Mouse (Mus musculus) erythroblast, embryonic 14.5 days (primary cell): ENCODE measurements around the gene Igtp. TPM values are rescaled to one million over a fixed set of nuclear protein-coding genes. Genes with fewer than 3 reads are reported as not detected.
"Not testable (repeated sequence)": the region's sequence is repeated elsewhere in the genome, so short reads cannot be mapped to it uniquely, and the experiment has no call there.

Source experiments
- H3K27me3 ChIP-seq: 2 replicates; pipeline ENCODE4 v1.6.1; 2012; ENCODE audit warnings: inconsistent platforms; ENCODE audit not compliant: control insufficient read depth
- H3K36me3 ChIP-seq: 2 replicates; pipeline ENCODE4 v1.6.1; 2012; ENCODE audit warnings: mild to moderate bottlenecking, inconsistent platforms; ENCODE audit not compliant: control insufficient read depth
- H3K4me1 ChIP-seq: 2 replicates; pipeline ENCODE4 v1.6.1; 2012; ENCODE audit warnings: inconsistent platforms; ENCODE audit not compliant: control insufficient read depth
- H3K4me3 ChIP-seq: replicated peaks from 2 replicates; pipeline ENCODE3; 2012; ENCODE audit warnings: moderate library complexity, mild to moderate bottlenecking, inconsistent platforms
- H3K9me3 ChIP-seq: 2 replicates; pipeline ENCODE4 v1.6.1; 2012; ENCODE audit warnings: low read length, inconsistent platforms, mixed read lengths; ENCODE audit not compliant: control insufficient read depth
- GATA1 ChIP-seq: IDR thresholded peaks from 2 replicates; pipeline ENCODE4 v1.6.1; 2012; ENCODE audit warnings: low read length, inconsistent platforms, mixed read lengths
- TAL1 ChIP-seq: IDR thresholded peaks from 3 replicates; pipeline ENCODE4 v1.6.1; 2012; ENCODE audit warnings: low read length, inconsistent platforms, mixed read lengths
- polyA plus RNA-seq: library from polyadenylated mRNA; stranded (reverse); fragments of >175 nt; gene quantifications from 2 replicates; pipeline ENCODE4 v1.2.3, GENCODE M21; 2012

The Igtp gene
- polyA plus RNA-seq, 1 experiment, result 2.7 TPM

DNA sequence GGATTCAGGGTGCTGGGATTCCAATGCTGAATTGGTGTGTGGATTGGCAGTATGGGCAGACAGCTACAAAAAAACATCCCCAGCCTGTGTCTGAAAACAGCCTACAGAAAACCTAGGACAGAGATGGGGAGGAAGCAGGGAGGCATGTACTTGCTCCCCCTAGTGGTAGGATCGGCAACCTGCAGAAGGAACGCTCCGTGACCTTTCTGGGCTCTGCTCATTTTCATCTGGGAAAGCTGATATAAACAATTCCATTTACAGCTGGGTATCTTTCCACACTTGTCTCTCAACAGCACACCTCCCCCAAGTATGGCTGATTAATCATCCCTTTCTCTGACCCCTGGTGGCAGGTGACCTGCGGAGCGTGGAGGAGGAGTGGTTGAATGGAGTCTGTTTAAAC, 26.3 kb downstream of the Igtp start:
- TF ChIP-seq GATA1 (no peak), TAL1 (no peak)
- Histone ChIP-seq H3K9me3 (no peaks in the 10 kb centered on the region), H3K27me3 (peaks cover 2% of the 10 kb centered on the region), H3K36me3 (peaks cover 31% of the 10 kb centered on the region), H3K4me1 (peaks cover 41% of the 10 kb centered on the region), H3K4me3 (no peak overlapping the region)

DNA sequence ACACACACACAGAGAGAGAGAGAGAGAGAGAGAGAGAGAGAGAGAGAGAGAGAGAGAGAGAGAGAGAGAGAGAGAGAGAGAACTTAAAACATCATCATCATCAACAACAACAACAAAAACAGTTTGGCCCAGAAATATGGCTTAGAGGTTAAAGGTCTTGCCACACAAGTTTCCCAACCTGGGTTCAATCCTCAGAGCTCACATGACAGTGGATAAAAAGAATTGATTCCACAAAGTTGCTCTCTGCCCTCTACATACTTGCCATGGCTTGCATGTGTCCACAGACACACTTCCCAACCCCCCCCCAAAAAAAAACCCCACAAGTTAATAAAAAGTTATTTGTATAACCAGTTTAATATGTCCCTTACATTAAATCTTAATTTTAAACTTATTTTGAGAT, 27.1 kb downstream of the Igtp start:
- no peak for TF ChIP-seq TAL1
- TF ChIP-seq GATA1, result no peak
- Histone ChIP-seq H3K4me1 (peaks cover 33% of the 10 kb centered on the region), H3K9me3 (no peaks in the 10 kb centered on the region), H3K36me3 (peaks cover 23% of the 10 kb centered on the region), H3K4me3 (no peak overlapping the region), H3K27me3 (peaks cover 5% of the 10 kb centered on the region)

DNA sequence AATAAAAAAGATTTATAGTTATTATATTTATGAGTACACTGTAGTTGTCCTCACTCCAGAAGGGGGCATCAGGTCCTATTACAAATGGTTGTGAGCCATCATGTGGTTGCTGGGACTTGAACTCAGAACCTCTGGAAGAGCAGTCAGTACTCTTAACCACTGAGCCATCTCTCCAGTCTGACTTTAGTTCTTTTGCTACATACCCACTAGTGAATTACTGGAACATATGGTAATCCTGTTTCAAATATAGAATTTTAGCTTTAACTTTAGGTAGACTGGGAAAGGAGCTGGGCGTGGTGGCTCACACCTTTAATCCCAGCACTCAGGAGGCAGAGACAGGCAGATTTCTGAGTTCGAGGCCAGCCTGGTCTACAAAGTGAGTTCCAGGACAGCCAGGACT, 28.7 kb downstream of the Igtp start:
- H3K4me3 ChIP-seq, H3K9me3 ChIP-seq, H3K36me3 ChIP-seq: not testable (repeated sequence)
- peaks cover 23% of the 10 kb centered on the region for H3K4me1 ChIP-seq
- H3K27me3 ChIP-seq, result peaks cover 18% of the 10 kb centered on the region

DNA sequence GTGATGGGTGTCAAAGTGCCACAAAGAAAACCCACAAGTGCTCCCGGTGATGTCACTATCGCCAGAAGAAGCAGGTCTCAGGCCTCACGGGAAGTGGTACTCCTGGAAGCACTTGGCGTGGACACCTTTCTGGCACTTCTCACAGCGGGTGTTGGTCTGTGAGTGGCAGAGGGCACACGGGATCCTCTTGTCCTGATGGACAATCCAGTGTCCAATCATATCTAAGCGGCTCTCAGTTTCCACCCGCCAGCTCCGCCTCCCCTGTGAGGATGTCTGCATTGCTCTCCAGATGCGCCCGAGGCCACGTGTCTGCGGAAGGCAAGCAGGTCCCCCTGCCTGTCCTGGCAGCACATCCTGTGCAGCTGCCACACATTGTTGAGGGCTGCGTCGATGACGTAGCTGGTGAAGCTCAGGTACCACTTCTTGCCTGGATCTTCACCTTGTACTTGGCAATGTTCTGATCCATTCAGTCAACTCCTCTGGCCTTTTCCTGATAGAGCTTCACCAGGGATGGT, 31.1 kb downstream of the Igtp start:
- Histone ChIP-seq H3K4me3 (no peak overlapping the region), H3K9me3 (no peaks in the 10 kb centered on the region), H3K4me1 (peaks cover 6% of the 10 kb centered on the region), H3K27me3 (peaks cover 23% of the 10 kb centered on the region), H3K36me3 (no peaks in the 10 kb centered on the region)
- TF ChIP-seq GATA1, result no peak
- no peak for TF ChIP-seq TAL1

DNA sequence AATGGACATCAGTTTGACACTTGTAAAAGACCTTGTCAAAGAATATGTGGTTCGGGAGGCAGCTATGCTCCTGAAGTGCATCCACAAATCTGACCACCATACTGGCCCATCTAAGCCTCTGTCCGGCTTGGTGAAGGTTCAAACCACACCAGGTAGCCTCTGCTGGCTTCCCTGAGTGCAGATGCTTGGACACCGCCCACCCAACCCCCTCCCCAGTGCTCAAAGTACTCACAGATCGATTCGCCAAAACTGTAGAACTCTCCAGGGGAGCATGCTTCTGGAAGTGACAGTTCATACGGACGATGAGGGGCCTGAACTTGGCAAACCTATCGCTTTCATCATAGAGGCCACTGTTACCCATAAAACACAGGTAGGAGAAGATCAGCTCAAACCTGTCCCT, 31.8 kb downstream of the Igtp start:
- no peak for TF ChIP-seq TAL1
- TF ChIP-seq GATA1, result no peak
- Histone ChIP-seq H3K27me3 (peaks cover 23% of the 10 kb centered on the region), H3K4me1 (no peaks in the 10 kb centered on the region), H3K9me3 (no peaks in the 10 kb centered on the region), H3K36me3 (no peaks in the 10 kb centered on the region), H3K4me3 (no peak overlapping the region)

DNA sequence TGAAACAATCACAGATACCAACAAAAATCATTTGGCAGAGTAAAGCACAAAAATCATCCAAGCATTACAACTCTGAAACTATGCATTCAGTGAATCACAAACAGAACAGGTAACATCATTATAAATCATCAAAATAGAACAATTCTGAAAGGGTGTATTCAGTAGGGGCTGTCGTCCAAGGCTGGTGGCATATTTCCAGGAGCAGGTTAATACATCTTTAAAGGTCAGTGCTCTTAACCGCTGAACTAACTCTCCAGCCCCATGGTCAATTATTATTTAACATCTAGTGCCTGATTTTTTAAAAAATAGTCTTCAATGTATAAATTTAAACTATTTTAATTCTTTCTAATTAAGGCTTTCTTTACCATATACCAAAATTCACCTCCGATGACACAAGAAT, 35.2 kb downstream of the Igtp start:
- H3K4me3 ChIP-seq, H3K9me3 ChIP-seq, H3K4me1 ChIP-seq, H3K36me3 ChIP-seq: not testable (repeated sequence)
- H3K27me3 ChIP-seq, result peaks cover 23% of the 10 kb centered on the region

DNA sequence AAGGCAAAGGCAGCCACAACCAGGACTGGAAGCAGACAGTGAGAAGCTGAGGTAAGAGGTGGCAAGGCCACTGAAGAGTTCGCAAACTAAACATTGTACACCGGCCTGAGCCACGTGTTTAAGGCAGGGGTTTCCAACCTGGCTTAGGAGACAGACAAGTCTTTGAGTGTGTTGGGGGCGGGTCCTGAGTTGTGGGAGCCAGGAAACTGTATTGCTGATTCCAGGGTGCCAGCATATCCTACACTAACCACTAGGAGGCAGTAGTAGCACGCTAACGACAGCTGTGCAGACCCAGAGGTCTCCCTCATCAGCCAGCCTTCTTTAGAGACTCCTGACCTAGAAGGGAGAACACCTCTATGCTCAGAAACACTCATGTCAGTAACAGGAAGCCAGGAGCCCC, 35.8 kb downstream of the Igtp start:
- Histone ChIP-seq H3K4me3 (no peak overlapping the region), H3K9me3 (no peaks in the 10 kb centered on the region), H3K36me3 (no peaks in the 10 kb centered on the region), H3K27me3 (peaks cover 23% of the 10 kb centered on the region), H3K4me1 (peaks cover 8% of the 10 kb centered on the region)
- no peak for TF ChIP-seq TAL1
- TF ChIP-seq GATA1, result no peak

DNA sequence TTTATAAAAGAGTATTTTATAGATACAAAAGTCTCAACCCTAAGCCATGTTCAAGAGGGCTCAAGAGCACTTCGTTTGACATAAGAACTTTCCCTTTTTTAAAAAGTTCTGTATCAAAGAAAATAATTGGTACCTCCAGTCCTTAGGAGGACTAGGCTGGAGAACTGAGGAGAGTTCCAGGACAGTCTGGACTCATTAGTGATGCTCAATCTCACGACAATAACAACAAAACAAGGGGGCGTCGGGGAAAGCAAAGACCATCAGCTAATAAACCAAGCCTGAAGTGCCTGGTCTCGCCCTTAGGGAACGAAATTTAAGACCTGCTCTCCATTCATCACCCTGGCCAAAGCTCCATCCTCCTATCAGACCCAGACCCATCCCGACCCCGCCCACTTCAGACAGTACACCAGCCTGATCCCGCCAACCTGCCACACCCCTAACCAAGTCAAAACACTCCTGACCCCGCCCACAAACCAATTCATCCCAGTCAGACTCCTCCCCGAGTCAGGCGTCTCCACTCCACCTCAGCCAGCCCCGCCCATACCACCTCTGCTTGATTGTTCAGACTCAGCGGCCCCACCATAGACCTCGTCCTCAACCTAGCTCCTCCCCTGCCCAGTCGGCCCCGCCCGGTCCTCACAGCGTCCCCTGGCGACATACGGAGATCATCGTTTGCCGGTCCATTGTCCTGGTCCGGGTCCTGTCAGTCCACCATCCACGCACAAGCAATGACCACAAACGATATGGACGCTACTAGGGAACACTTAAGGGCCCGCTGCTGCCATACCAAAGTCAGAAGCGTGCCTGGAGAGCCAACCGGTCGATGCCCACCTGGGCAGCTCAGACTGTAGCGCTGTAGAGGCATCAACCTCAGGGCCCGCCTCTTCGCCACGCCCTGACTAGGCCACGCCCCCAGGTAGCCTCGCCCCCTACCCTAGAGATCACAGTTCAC, 39.8 kb downstream of the Igtp start:
- H3K9me3 ChIP-seq, result no peaks in the 10 kb centered on the region
- H3K36me3 ChIP-seq, result no peaks in the 10 kb centered on the region
- H3K4me1 ChIP-seq, result peaks cover 8% of the 10 kb centered on the region
- no peak for TF ChIP-seq GATA1
- TF ChIP-seq TAL1, result no peak
- H3K4me3 ChIP-seq, result peak overlapping the region; percentile 36
- H3K27me3 ChIP-seq, result peaks cover 6% of the 10 kb centered on the region

DNA sequence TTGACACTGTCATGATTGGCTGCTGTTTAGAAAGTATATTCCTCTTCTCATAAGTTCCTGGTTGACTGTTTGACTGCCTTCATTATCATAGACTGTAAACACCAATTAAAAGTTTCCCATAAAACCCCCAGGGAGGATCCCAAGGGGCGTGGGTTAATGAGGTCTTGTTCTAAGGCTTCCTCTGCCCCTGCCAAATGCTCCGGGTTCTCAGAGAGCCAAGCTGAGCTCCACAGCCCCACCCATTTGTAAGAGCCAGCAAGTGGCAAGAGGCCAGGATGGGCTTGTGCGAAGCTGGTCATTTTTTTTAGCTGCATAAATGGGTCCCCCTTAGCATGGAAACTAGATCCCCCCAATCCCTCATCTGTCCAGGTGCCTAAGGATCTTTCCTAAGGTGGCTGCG, 47.9 kb downstream of the Igtp start:
- TF ChIP-seq TAL1 (no peak), GATA1 (no peak)
- H3K36me3 ChIP-seq, result no peaks in the 10 kb centered on the region
- H3K4me3 ChIP-seq, result no peak overlapping the region

More for the DNA sequence above, 47.9 kb downstream of the Igtp start:
- Histone ChIP-seq H3K9me3 (no peaks in the 10 kb centered on the region), H3K27me3 (peaks cover 3% of the 10 kb centered on the region), H3K4me1 (no peaks in the 10 kb centered on the region)
